Mouse (Mus musculus) MEL (cell line): ENCODE data around the gene Oxnad1. TPM values are rescaled to one million over a fixed set of nuclear protein-coding genes. Genes with fewer than 3 reads are reported as not detected.
A peak's percentile ranks its signal among the peaks of the same experiment; 100 is the strongest.
"Not testable (repeated sequence)": the region's sequence is repeated elsewhere in the genome, so short reads cannot be mapped to it uniquely, and the experiment has no call there.

Experiments
- DNase-seq: peaks from one replicate; pipeline ENCODE4 v3.0.0; 2011; ENCODE audit warnings: low read depth, low spot score
- H3K27ac ChIP-seq: 2 replicates; pipeline ENCODE4 v1.5.1; 2012; ENCODE audit warnings: low read depth, mild to moderate bottlenecking, control low read depth, low read length, moderate library complexity; ENCODE audit not compliant: control insufficient read depth
- H3K27me3 ChIP-seq, 2 experiments: fragments of 150-350 bp in 1 of 2; sonication (generic) in 1 of 2; 2 replicates each; pipeline ENCODE4 v1.6.1; 2012; ENCODE audit warnings: low read length in 2 of 2, mild to moderate bottlenecking in 2 of 2, improper control_type of control experiment in 1 of 2, moderate library complexity in 1 of 2; ENCODE audit not compliant: insufficient read depth in 2 of 2, control insufficient read depth in 1 of 2
- H3K36me3 ChIP-seq, 2 experiments: 2 replicates each; pipeline ENCODE4 v1.6.1; 2012 to 2014; ENCODE audit warnings: low read length in 2 of 2, improper control_type of control experiment in 1 of 2, inconsistent platforms in 1 of 2, mild to moderate bottlenecking in 1 of 2; ENCODE audit not compliant: insufficient read depth in 2 of 2, control insufficient read depth in 1 of 2
- H3K4me1 ChIP-seq, 2 experiments: fragments of 150-350 bp in 1 of 2; sonication (generic) in 1 of 2; 2 replicates each; pipeline ENCODE4 v1.6.1; 2012; ENCODE audit warnings: low read length in 2 of 2, improper control_type of control experiment in 1 of 2, mild to moderate bottlenecking in 1 of 2; ENCODE audit not compliant: insufficient read depth in 2 of 2, control insufficient read depth in 1 of 2
- H3K4me3 ChIP-seq, 2 experiments: fragments of 150-350 bp in 1 of 2; sonication (generic) in 1 of 2; 2 replicates each; pipeline ENCODE4 v1.5.1; 2012; ENCODE audit warnings: low read depth in 2 of 2, low read length in 2 of 2, mild to moderate bottlenecking in 2 of 2, moderate library complexity in 2 of 2, control low read depth in 1 of 2, improper control_type of control experiment in 1 of 2; ENCODE audit not compliant: control insufficient read depth in 1 of 2, insufficient read depth in 1 of 2
- H3K79me2 ChIP-seq: 2 replicates; pipeline ENCODE4 v1.6.1; 2012; ENCODE audit warnings: mild to moderate bottlenecking, low read length, moderate library complexity; ENCODE audit not compliant: control insufficient read depth, poor library complexity, insufficient read depth
- H3K9ac ChIP-seq: 2 replicates; pipeline ENCODE4 v1.6.1; 2012; ENCODE audit warnings: low read depth, mild to moderate bottlenecking, control low read depth, low read length, moderate library complexity; ENCODE audit not compliant: control insufficient read depth, poor library complexity, severe bottlenecking
- H3K9me3 ChIP-seq: fragments of 150-350 bp; sonication (generic); replicated peaks from 2 replicates; pipeline ENCODE4 v1.6.1; 2012; ENCODE audit warnings: mild to moderate bottlenecking, low read length, improper control_type of control experiment, moderate library complexity; ENCODE audit not compliant: insufficient read depth
- CHD1 ChIP-seq: IDR thresholded peaks from 2 replicates; pipeline ENCODE4 v1.6.1; 2012; ENCODE audit warnings: low read depth, mild to moderate bottlenecking, inconsistent platforms, low read length, improper control_type of control experiment
- CTCF ChIP-seq, 3 experiments: IDR thresholded peaks in 2 of 3; conservative IDR thresholded peaks in 1 of 3; 2 replicates each; pipeline ENCODE4 v1.5.1; 2011 to 2012; ENCODE audit warnings: low read length in 3 of 3, low read depth in 2 of 3, mild to moderate bottlenecking in 2 of 3, improper control_type of control experiment in 1 of 3, inconsistent platforms in 1 of 3, mixed read lengths in 1 of 3, moderate library complexity in 1 of 3; ENCODE audit not compliant: control insufficient read depth in 1 of 3, insufficient read depth in 1 of 3, poor library complexity in 1 of 3, severe bottlenecking in 1 of 3
- ETS1 ChIP-seq: IDR thresholded peaks from 2 replicates; pipeline ENCODE4 v1.6.1; 2012; ENCODE audit warnings: low read depth, mild to moderate bottlenecking, inconsistent platforms, low read length, improper control_type of control experiment, moderate library complexity
- MAFK ChIP-seq: IDR thresholded peaks from 2 replicates; pipeline ENCODE4 v1.6.1; 2011; ENCODE audit warnings: low read depth, mild to moderate bottlenecking, low read length, improper control_type of control experiment, borderline replicate concordance
- MAX ChIP-seq: IDR thresholded peaks from 2 replicates; pipeline ENCODE4 v1.6.1; 2011; ENCODE audit warnings: low read length, improper control_type of control experiment
- POLR2A ChIP-seq, 2 experiments: IDR thresholded peaks; 2 replicates each; pipeline ENCODE4 v1.6.1; 2011 to 2012; ENCODE audit warnings: low read length in 2 of 2, mild to moderate bottlenecking in 2 of 2, control low read depth in 1 of 2, improper control_type of control experiment in 1 of 2, low read depth in 1 of 2, moderate library complexity in 1 of 2; ENCODE audit not compliant: control insufficient read depth in 1 of 2, insufficient read depth in 1 of 2, poor library complexity in 1 of 2
- RAD21 ChIP-seq: IDR thresholded peaks from 2 replicates; pipeline ENCODE4 v1.6.1; 2011; ENCODE audit warnings: mild to moderate bottlenecking, low read depth, low read length, improper control_type of control experiment
- SMC3 ChIP-seq: IDR thresholded peaks from 2 replicates; pipeline ENCODE4 v1.6.1; 2011; ENCODE audit warnings: low read depth, low read length, improper control_type of control experiment
- TAL1 ChIP-seq: IDR thresholded peaks from 2 replicates; pipeline ENCODE4 v1.6.1; 2012; ENCODE audit warnings: mild to moderate bottlenecking, inconsistent platforms, low read length, moderate library complexity, mixed read lengths
- UBTF ChIP-seq: IDR thresholded peaks from 2 replicates; pipeline ENCODE4 v1.6.1; 2012; ENCODE audit warnings: low read depth, mild to moderate bottlenecking, inconsistent platforms, low read length, improper control_type of control experiment, moderate library complexity, borderline replicate concordance; ENCODE audit not compliant: insufficient read depth
- ZC3H11A ChIP-seq: IDR thresholded peaks from 2 replicates; pipeline ENCODE4 v1.6.1; 2012; ENCODE audit warnings: low read depth, mild to moderate bottlenecking, inconsistent platforms, low read length, improper control_type of control experiment
- ZNF384 ChIP-seq: IDR thresholded peaks from 2 replicates; pipeline ENCODE4 v1.6.1; 2012; ENCODE audit warnings: low read depth, mild to moderate bottlenecking, inconsistent platforms, low read length, improper control_type of control experiment
- polyA plus RNA-seq, 2 experiments: library from polyadenylated mRNA; stranded (reverse) in 1 of 2; unstranded in 1 of 2; fragments of >175 nt in 1 of 2; fragments of >200 nt in 1 of 2; gene quantifications; 2 replicates each; pipeline versions ENCODE4 v1.2.1 to v1.2.4; 2012; ENCODE audit warnings: low replicate concordance in 2 of 2, low read depth in 1 of 2; ENCODE audit not compliant: insufficient read length in 2 of 2, insufficient read depth in 1 of 2, missing spikeins in 1 of 2
- total RNA-seq: library from RNA; depleted of rRNA; stranded (reverse); fragments of 300-350 nt; gene quantifications from 2 replicates; pipeline ENCODE4 v1.2.3, GENCODE M21; 2012

The Oxnad1 gene
- total and polyA plus RNA-seq, 3 experiments, result 54.8 to 244 (median 82.1) TPM

DNA sequence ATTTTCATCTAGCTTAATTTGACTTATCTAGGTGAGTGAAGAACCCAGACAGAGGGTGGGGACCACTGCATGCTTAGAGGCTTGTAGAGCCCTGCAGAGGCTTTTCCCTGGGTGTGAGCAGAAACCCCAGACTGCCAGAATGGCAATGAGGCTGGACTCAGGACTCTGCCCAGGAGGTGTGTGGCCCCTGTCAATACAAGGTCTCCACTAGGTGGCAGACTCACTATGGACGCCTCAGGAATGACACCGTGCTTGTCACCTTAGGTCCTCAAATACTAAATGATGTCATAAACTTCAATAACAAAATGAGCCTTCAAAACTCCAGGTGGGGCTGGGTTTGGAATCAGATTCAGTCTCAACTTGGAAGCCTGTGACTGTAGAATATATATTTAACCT lies 36.7 kb downstream of the Oxnad1 start:
- H3K36me3 ChIP-seq, result no peaks in the 10 kb centered on the region
- no peak overlapping the region for H3K4me3 ChIP-seq
- peak; percentile 65 for DNase-seq
- H3K27me3 ChIP-seq, result peaks cover 0 to 3% of the 10 kb centered on the region in 2 experiments
- no peak overlapping the region for H3K9ac ChIP-seq
- H3K79me2 ChIP-seq, result no peaks in the 10 kb centered on the region
- H3K9me3 ChIP-seq, result no peaks in the 10 kb centered on the region
- H3K27ac ChIP-seq, result no peak overlapping the region
- H3K4me1 ChIP-seq, result no peaks in the 10 kb centered on the region
- no peak for TF ChIP-seq CHD1
- TF ChIP-seq RAD21, result peak; percentile 75
- TF ChIP-seq MAX, result no peak
- peak; percentile 68 to 84 (median 79) for TF ChIP-seq CTCF (IDR thresholded peaks at IDR 0.05 in 2 of 3, conservative IDR thresholded peaks at IDR 0.05 in 1 of 3; ENCODE audit: control insufficient read depth in 1 of 3, insufficient read depth in 1 of 3, low read depth in 2 of 3, low read length in 3 of 3, poor library complexity in 1 of 3, severe bottlenecking in 1 of 3)
- TF ChIP-seq ZC3H11A, result peak; percentile 62
- peak; percentile 85 for TF ChIP-seq SMC3

DNA sequence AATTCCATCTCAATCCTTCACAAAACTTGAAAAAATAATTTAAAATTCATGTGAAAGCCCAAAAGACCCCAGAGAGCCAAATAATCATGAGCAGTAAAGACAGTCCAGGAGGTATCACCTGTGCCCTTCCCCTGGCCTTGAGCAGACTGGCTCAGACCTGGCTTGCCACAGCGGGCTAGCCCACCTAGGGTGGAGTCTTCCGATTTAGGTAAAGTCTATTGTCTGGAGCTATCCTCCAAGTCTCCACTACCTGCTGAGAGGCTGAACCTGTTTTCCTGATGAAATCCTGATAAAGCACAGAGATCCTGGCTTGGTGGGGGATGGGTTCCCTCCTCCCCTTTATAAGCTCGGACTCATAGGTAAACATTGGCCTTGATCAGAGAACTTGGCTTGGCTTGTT lies 39.1 kb downstream of the Oxnad1 start:
- Histone ChIP-seq H3K27me3 (peaks cover 0 to 3% of the 10 kb centered on the region in 2 experiments), H3K36me3 (no peaks in the 10 kb centered on the region), H3K4me3 (no peak overlapping the region), H3K9ac (no peak overlapping the region), H3K79me2 (no peaks in the 10 kb centered on the region), H3K27ac (no peak overlapping the region), H3K4me1 (no peaks in the 10 kb centered on the region), H3K9me3 (no peaks in the 10 kb centered on the region)
- TF ChIP-seq POLR2A (IDR thresholded peaks at IDR 0.05; ENCODE audit: control insufficient read depth in 1 of 2, insufficient read depth in 1 of 2, low read depth in 1 of 2, low read length in 2 of 2, poor library complexity in 1 of 2) (no peak), ETS1 (no peak), ZNF384 (no peak), MAFK (no peak), UBTF (no peak), TAL1 (no peak)
- no peak for DNase-seq

DNA sequence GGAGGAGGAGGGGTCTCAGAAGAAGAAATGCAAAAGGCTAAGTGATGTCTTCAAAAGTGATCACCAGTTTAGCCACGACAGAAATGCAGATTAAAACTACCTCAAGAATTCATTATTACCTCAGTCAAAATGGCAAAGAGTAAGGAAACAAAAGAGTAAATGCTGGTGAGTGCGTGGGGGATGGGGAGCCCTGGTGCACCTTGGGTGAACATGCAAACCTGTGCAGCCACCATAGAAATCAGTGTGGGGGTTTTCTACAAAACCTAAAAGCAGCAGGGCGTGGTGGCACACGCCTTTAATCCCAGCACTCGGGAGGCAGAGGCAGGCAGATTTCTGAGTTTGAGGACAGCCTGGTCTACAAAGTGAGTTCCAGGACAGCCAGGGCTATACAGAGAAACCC lies 40.1 kb downstream of the Oxnad1 start:
- not testable (repeated sequence) for H3K9me3 ChIP-seq, DNase-seq, H3K27me3 ChIP-seq, H3K4me1 ChIP-seq, H3K9ac ChIP-seq, H3K4me3 ChIP-seq, H3K79me2 ChIP-seq, H3K36me3 ChIP-seq, H3K27ac ChIP-seq
